Mouse (Mus musculus) hindbrain, postnatal 0 days (tissue): ENCODE data around the gene Vmn1r56. TPM values are rescaled to one million over a fixed set of nuclear protein-coding genes. Genes with fewer than 3 reads are reported as not detected.
"Not testable (repeated sequence)": the region's sequence is repeated elsewhere in the genome, so short reads cannot be mapped to it uniquely, and the experiment has no call there.

Experiments used
- ATAC-seq: fragments of 200-750 bp; cut with Nextera tagmentation; 2 replicates; pipeline ENCODE4 v1.8.0; 2017; ENCODE audit warnings: mild to moderate bottlenecking, moderate TSS enrichment, moderate library complexity
- DNase-seq: peaks from one replicate; pipeline ENCODE4 v3.0.0-alpha.2; 2015; ENCODE audit warnings: low spot score
- H3K27ac ChIP-seq: fragments of 300-500 bp; sonication (generic); 2 replicates; pipeline ENCODE4 v1.5.1; 2014; ENCODE audit warnings: mild to moderate bottlenecking
- H3K27me3 ChIP-seq: fragments of 300-500 bp; sonication (generic); 2 replicates; pipeline ENCODE4 v1.6.1; 2014; ENCODE audit warnings: low read length, mixed read lengths; ENCODE audit not compliant: insufficient read depth
- H3K36me3 ChIP-seq: fragments of 300-500 bp; sonication (generic); 2 replicates; pipeline ENCODE4 v1.6.1; 2014; ENCODE audit warnings: low read length, mixed read lengths; ENCODE audit not compliant: insufficient read depth
- H3K4me1 ChIP-seq: fragments of 300-500 bp; sonication (generic); 2 replicates; pipeline ENCODE4 v1.6.1; 2014; ENCODE audit warnings: antibody characterized with exemption, low read length, mixed read lengths; ENCODE audit not compliant: insufficient read depth
- H3K4me2 ChIP-seq: fragments of 300-500 bp; sonication (generic); 2 replicates; pipeline ENCODE4 v1.6.1; 2014; ENCODE audit warnings: low read depth, mild to moderate bottlenecking, low read length, moderate library complexity, mixed read lengths
- H3K4me3 ChIP-seq: fragments of 300-500 bp; sonication (generic); 2 replicates; pipeline ENCODE4 v1.5.1; 2014; ENCODE audit warnings: low read length
- H3K9ac ChIP-seq: fragments of 300-500 bp; sonication (generic); replicated peaks from 2 replicates; pipeline ENCODE4 v1.6.1; 2014; ENCODE audit warnings: mild to moderate bottlenecking, low read length, moderate library complexity, mixed read lengths
- H3K9me3 ChIP-seq: fragments of 300-500 bp; sonication (generic); 2 replicates; pipeline ENCODE4 v1.6.1; 2016; ENCODE audit warnings: low read length, mixed read lengths
- WGBS: fragments of 180-500 bp; shearing (Covaris S2); extraction: QIAGEN DNeasy Blood & Tissue Kit; methylation state at CpG from one replicate; pipeline ENCODE4 v1.1.7; 2014; 5-methylcytosine and 5-hydroxymethylcytosine counted together
- polyA plus RNA-seq: library from polyadenylated mRNA; unstranded; fragments of >200 nt; fragmentation: Nextera tagmentation; extraction: Ambion mirVana; gene quantifications from 2 replicates; pipeline ENCODE4 v1.2.1, GENCODE M21; 2015
- total RNA-seq: library from RNA; depleted of rRNA; stranded (reverse); fragments of >200 nt; gene quantifications from 2 replicates; pipeline ENCODE4 v1.2.3, GENCODE M21; 2014; rRNA removed

Vmn1r56 gene
- not detected in 2 replicates for total RNA-seq
- polyA plus RNA-seq: not detected in 2 replicates

GRCm38 (mm10) chr7:5196647-5197046 is at the start of gene Vmn1r56:
Vmn1r56 (minus strand) TSS chr7:5196747.
- not testable (repeated sequence) for H3K4me2 ChIP-seq, H3K36me3 ChIP-seq, H3K9ac ChIP-seq, DNase-seq, ATAC-seq, H3K4me3 ChIP-seq, H3K27ac ChIP-seq, H3K4me1 ChIP-seq, H3K27me3 ChIP-seq, H3K9me3 ChIP-seq

- not testable (repeated sequence) for ATAC-seq, H3K4me3 ChIP-seq, H3K27ac ChIP-seq, DNase-seq, H3K9me3 ChIP-seq, H3K4me2 ChIP-seq, H3K4me1 ChIP-seq, H3K36me3 ChIP-seq, H3K27me3 ChIP-seq, H3K9ac ChIP-seq
- 49% methylated on average over 1 of the region's 1 CpGs for whole genome bisulfite sequencing
Observed at GRCm38 (mm10) chr7:5218193-5218592, 21.6 kb upstream of the Vmn1r56 start, which contains the start of gene Vmn1r57. Vmn1r57 (plus strand) TSS chr7:5218493.

- not testable (repeated sequence) for H3K36me3 ChIP-seq, H3K9me3 ChIP-seq, H3K4me3 ChIP-seq, H3K4me2 ChIP-seq, H3K4me1 ChIP-seq, H3K27ac ChIP-seq, DNase-seq, H3K27me3 ChIP-seq, H3K9ac ChIP-seq, ATAC-seq
Observed at GRCm38 (mm10) chr7:5149570-5149969, 47.0 kb downstream of the Vmn1r56 start, which contains the start of gene Vmn1r55. Vmn1r55 (minus strand) TSS chr7:5149670.

Other genes with a start within 250 kb of the Vmn1r56 start
- gene Sbk2, start 232.3 kb downstream of the Vmn1r56 start, total RNA-seq: 0.31 TPM in 1 of 2 replicates, not detected in the other
- gene Sbk2, start 232.3 kb downstream of the Vmn1r56 start, polyA plus RNA-seq: not detected in 2 replicates
- gene Sbk3, start 225.6 kb downstream of the Vmn1r56 start, total RNA-seq: 0.31 and 0.72 TPM in 2 replicates
- 0.23 and 0.31 TPM in 2 replicates for gene Sbk3, start 225.6 kb downstream of the Vmn1r56 start, polyA plus RNA-seq
- 65.7 and 113 TPM in 2 replicates for gene Zfp579, start 200.6 kb downstream of the Vmn1r56 start, total RNA-seq
- 37.4 and 40.2 TPM in 2 replicates for gene Zfp579, start 200.6 kb downstream of the Vmn1r56 start, polyA plus RNA-seq
- gene Zfp524, start 182.3 kb downstream of the Vmn1r56 start, total RNA-seq: 4.3 and 7.2 TPM in 2 replicates
- gene Zfp524, start 182.3 kb downstream of the Vmn1r56 start, polyA plus RNA-seq: 4.2 and 5.1 TPM in 2 replicates
- gene Fiz1, start 182.1 kb downstream of the Vmn1r56 start, total RNA-seq: 41.1 and 44.0 TPM in 2 replicates
- gene Fiz1, start 182.1 kb downstream of the Vmn1r56 start, polyA plus RNA-seq: 27.6 and 29.1 TPM in 2 replicates
- not detected in 2 replicates for gene Gm44973, start 181.3 kb downstream of the Vmn1r56 start, total RNA-seq
- 2.3 and 3.0 TPM in 2 replicates for gene Gm44973, start 181.3 kb downstream of the Vmn1r56 start, polyA plus RNA-seq
- 41.5 and 43.2 TPM in 2 replicates for gene Zfp865, start 176.4 kb downstream of the Vmn1r56 start, total RNA-seq
- gene Zfp865, start 176.4 kb downstream of the Vmn1r56 start, polyA plus RNA-seq: 5.4 TPM in 2 replicates
- 39.6 and 76.5 TPM in 2 replicates for gene Ccdc106, start 176.2 kb downstream of the Vmn1r56 start, total RNA-seq
- 61.6 and 62.1 TPM in 2 replicates for gene Ccdc106, start 176.2 kb downstream of the Vmn1r56 start, polyA plus RNA-seq
- gene 4632433K11Rik, start 162.6 kb downstream of the Vmn1r56 start, total RNA-seq: not detected in 2 replicates
- not detected in 2 replicates for gene 4632433K11Rik, start 162.6 kb downstream of the Vmn1r56 start, polyA plus RNA-seq
- gene Zfp784, start 158.3 kb downstream of the Vmn1r56 start, total RNA-seq: 6.0 and 6.8 TPM in 2 replicates
- 4.5 and 5.6 TPM in 2 replicates for gene Zfp784, start 158.3 kb downstream of the Vmn1r56 start, polyA plus RNA-seq
- 69.6 and 90.7 TPM in 2 replicates for gene Zfp580, start 145.2 kb downstream of the Vmn1r56 start, total RNA-seq
- gene Zfp580, start 145.2 kb downstream of the Vmn1r56 start, polyA plus RNA-seq: 117 and 128 TPM in 2 replicates
- gene U2af2, start 134.6 kb downstream of the Vmn1r56 start, total RNA-seq: 146 and 153 TPM in 2 replicates
- 85.7 and 86.9 TPM in 2 replicates for gene U2af2, start 134.6 kb downstream of the Vmn1r56 start, polyA plus RNA-seq
- gene Epn1, start 116.5 kb downstream of the Vmn1r56 start, total RNA-seq: 433 and 507 TPM in 2 replicates
- gene Epn1, start 116.5 kb downstream of the Vmn1r56 start, polyA plus RNA-seq: 107 and 111 TPM in 2 replicates
- not detected in 2 replicates for gene Rfpl4, start 79.8 kb downstream of the Vmn1r56 start, total RNA-seq
- 0.16 TPM in 1 of 2 replicates, not detected in the other for gene Rfpl4, start 79.8 kb downstream of the Vmn1r56 start, polyA plus RNA-seq
- not detected in 2 replicates for gene Rasl2-9, start 70.8 kb downstream of the Vmn1r56 start, total RNA-seq
- gene Rasl2-9, start 70.8 kb downstream of the Vmn1r56 start, polyA plus RNA-seq: 1.1 and 1.2 TPM in 2 replicates
- gene Vmn1r55, start 47.1 kb downstream of the Vmn1r56 start, total RNA-seq: not detected in 2 replicates
- gene Vmn1r55, start 47.1 kb downstream of the Vmn1r56 start, polyA plus RNA-seq: not detected in 2 replicates
- not detected in 2 replicates for gene Vmn1r57, start 21.7 kb upstream of the Vmn1r56 start, total RNA-seq
- gene Vmn1r57, start 21.7 kb upstream of the Vmn1r56 start, polyA plus RNA-seq: not detected in 2 replicates
- not detected in 2 replicates for gene Gm5065, start 153.8 kb upstream of the Vmn1r56 start, total RNA-seq
- not detected in 2 replicates for gene Gm5065, start 153.8 kb upstream of the Vmn1r56 start, polyA plus RNA-seq
- not detected in 2 replicates for gene Nlrp2, start 154.3 kb upstream of the Vmn1r56 start, total RNA-seq
- gene Nlrp2, start 154.3 kb upstream of the Vmn1r56 start, polyA plus RNA-seq: not detected in 2 replicates
- gene Vmn1r58, start 216.6 kb upstream of the Vmn1r56 start, total RNA-seq: not detected in 2 replicates
- gene Vmn1r58, start 216.6 kb upstream of the Vmn1r56 start, polyA plus RNA-seq: not detected in 2 replicates